Mouse (Mus musculus) c-Kit-positive CD71-positive TER-119-negative erythroid progenitor cells, embryonic 14.5 days (primary cell): ENCODE results near the gene Zfp185.
A peak's percentile ranks its signal among the peaks of the same experiment; 100 is the strongest.

Experiments
- DNase-seq: peaks from one replicate; pipeline ENCODE4 v3.0.0-alpha.2; 2013; ENCODE audit warnings: low read depth

Gene Zfp185

DNA sequence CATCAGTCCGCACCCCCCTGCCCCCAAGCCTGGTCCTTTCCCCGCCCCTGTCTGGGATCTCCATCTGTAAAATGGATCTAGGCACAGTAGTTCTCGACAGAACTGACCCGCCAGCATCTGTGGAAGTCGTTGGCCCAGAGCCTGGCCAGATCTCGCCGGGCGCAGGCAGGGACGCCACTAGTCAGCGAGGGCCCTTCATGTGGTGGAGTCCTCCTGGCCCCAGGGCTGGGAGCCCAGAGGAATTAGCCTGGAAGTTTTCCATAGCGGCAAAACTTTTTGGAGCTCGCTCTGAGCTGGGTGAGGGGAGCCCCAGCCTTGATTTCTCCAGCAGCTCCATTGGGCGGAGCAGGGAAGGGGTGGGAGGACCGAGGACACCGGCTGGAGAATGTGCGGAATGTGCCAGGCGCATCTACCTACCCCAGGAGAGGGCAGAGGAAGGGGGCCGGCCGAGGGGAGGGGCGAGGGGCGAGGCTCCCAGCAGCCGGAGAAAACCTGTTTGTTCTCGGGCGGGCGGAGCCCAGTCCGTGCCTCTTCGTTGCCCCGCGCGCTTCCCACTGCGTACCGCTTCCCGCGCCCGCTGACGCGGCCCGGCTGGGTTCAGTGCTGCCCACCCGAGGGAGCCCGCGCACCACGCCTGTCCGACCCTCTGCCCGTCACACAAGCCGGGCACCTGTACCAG lies at the start of gene Zfp185:
Gene Zfp185 (plus strand): TSS at position 499 of the 679 bp plus-strand sequence.
- no peak for DNase-seq

DNA sequence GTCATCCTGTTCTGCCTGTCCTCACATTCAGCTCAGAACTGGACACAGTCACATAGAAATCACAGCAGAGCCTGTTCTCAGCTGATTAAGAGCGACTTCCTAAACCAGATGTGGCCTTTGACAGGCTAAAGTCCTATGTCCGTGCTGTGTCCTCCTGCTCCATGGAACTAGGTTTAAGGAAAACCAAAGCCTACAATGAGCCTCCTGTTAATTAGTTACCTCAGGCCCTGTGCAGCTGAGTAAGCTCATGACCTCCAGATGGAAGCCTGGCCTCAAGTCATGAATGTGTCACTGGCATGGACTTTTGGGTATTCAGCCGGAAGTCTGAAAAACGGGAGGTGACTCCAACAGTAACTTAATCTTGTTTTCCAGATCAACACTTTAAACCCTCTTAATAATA lies 33.7 kb upstream of the Zfp185 start:
- DNase-seq: no peak

GRCm38 (mm10) chrX:72956486-72956885 lies 30.7 kb upstream of the Zfp185 start:
- DNase-seq: no peak

- DNase-seq: no peak
Observed at GRCm38 (mm10) chrX:72960431-72960830, 26.7 kb upstream of the Zfp185 start.

DNA sequence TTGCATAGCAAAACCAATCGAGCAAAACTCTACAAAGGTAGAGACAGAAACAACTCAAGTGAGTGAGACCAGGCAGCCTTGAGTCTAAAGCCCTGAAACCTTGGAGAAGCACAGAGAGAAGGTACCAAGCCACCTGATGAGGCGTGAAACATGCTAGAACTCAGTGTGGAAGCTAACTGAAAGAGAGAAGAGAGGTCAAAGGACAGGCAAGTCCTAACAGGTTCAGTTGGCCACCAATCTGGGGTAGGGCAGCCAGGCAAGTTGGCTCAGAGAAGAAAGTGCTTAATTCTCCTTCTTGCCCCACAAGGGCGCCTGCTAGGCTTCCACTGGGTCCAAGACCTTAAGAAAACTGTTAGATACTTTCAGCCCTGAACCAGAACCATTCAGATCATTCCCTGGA lies 25.6 kb upstream of the Zfp185 start:
- no peak for DNase-seq

GRCm38 (mm10) chrX:72962743-72963142 lies 24.4 kb upstream of the Zfp185 start:
- DNase-seq: no peak

DNA sequence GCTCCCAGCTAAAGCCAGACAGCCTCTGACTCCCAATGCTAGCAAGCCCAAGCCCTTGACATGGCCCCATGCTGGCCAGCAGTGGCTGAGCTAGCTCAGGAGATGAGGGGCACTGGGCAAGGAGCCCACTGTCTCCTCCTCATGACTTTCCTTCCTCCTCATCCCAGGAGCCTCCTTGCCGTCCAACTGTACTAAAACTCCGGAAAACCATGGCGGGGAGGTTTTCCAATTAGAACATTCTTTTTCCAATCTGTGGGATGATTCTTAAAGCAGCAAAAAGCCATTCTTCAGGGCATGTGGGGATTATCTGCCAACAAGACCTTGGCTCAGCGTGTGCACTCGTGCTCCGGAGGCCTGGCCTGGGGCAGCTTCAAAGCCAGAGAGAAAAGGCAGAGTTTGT lies 4.3 kb upstream of the Zfp185 start:
- DNase-seq: no peak

DNA sequence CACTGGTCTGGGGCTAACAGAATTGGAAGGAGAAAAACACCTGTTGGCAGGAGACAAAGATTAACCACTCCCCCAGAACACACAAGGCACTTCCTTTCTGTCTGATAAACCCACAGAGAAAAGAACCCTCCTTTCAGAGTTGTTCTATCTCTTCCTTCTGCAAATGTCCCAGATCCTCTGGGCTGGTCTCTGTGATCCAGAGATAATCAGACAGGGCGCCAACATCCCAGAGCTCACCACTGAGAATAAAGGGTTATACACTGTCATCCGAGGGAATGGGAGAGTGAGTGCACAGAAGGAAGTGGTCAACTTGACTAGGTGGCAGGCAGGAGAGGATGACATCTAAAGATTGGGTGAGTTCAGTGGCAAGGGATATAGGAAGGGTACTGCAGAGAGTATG lies 1.5 kb upstream of the Zfp185 start:
- DNase-seq: no peak

DNA sequence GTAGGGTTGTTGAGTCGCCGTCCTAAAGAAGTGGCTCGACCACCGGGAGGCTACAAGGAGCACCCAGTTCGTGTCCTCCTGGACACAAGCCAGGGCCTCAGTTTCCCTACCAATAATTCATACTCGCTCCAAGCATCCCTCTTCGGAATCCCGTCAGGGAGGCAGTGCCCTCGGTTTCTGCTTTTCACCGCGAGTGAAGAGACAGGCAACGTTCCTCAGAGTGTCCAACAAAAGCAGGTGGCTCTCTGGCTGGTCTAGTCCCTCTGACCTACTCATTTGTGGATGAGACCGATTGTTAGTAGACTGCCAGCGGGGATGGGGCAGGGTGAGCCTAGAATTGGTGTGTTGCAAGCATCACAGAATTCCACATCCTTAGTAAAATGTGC lies 374 bp downstream of the Zfp185 start:
- no peak for DNase-seq

- no peak for DNase-seq
Observed at GRCm38 (mm10) chrX:72988431-72988830, 1.3 kb downstream of the Zfp185 start.

GRCm38 (mm10) chrX:72990581-72990980 lies 3.4 kb downstream of the Zfp185 start:
- no peak for DNase-seq

GRCm38 (mm10) chrX:72992291-72992919 lies 5.3 kb downstream of the Zfp185 start:
- no peak for DNase-seq

DNA sequence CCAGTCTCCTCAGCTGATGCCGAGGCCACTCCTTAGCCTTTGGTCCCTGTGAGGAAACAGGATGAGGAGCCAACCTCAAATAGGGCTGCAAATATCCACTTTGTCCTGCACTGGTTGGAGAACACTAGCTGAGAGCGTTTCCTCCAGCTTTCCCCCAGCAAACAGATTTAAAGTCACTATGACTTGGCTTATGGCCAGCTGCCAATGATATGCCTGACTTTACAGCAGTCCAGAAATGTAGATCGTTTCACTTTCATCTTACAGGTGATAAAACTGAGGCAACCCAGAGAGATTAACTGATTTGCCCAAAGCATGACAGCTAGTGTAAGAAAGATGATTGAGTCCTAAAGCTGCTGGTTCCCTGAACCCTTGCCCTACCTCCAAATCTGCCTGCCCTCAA lies 8.4 kb downstream of the Zfp185 start:
- DNase-seq: no peak

DNA sequence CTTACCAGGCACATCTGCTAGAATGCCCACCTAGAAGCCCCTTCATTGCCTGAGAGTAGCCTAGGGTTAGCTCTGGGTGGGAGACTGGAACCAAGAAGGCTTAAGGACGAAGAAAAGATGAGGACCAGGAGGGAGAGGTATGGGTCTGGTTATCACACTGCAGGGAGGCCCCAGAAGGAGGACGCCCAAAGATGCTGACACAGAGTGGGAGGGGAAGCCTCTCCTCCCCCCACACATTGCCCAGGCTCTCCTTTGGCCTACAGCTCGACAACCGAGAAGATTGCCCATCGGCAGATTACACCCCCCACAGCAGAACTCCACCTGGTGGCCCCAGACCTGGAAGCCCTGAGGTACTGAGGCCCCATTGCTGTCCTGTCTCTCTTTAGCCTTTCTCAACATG lies 16.0 kb downstream of the Zfp185 start:
- DNase-seq: no peak

DNA sequence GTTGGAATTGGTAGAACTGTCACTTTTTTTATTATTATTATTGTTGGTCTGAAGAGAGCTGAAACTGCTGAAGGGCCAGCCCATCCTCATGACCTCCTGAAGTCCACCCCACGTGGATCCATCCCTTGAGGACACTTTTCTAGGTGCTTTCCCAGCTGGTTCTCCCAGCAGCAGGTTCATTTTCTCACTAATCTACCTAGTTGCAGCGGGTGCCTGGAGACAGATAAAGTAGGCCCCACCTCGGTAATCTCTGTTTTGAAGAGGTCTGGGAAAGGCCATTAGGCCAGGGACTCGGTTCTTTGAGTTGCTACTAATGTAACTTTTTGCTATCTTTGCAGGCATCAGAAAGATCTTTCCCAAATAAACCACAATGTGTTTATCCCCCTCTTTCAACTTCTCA lies 18.5 kb downstream of the Zfp185 start:
- peak; percentile 56 for DNase-seq

GRCm38 (mm10) chrX:73007597-73008479 lies 20.7 kb downstream of the Zfp185 start:
- peak; percentile 78 for DNase-seq

DNA sequence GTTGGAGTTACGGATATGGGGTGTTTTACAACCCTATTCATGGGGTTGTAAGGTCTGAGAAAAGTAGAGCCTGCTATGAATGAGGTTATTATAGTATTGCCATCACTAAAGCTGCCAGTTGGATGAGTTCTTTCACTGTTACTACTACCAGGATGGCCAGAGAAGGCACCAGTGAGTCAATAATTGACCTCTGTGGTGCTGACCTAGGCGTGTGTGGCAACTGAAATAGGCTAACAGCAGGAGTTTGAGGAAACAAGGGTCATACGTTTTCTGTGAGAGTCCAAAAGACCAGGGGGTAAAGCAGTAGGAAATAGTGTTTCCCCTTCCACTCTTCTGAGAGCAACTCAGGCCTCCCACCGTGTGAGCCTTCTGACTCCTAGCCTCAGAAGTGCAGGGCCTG lies 25.7 kb downstream of the Zfp185 start:
- DNase-seq: no peak

DNA sequence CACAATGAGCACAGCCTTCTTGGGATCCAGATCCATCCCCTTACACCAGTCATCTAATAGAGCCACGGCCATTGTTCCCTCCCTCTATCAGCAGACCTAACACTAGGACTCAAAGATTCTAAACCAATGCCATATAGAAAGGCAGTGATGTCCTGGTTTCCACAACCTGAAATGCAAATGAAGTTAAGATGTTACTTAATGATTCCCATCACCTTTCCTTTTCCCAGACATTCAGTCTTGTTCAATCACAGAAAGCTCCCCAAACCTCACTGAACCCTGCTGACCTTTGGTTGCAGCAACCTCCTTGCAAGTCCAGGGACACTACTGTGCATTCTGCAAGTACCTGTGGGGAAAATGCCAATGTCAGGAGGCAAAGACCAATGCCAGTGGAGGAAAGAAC lies 49.9 kb downstream of the Zfp185 start, which contains the start of gene Pnma5:
Gene Pnma5 (minus strand): TSS at position 101 of the 400 bp plus-strand sequence.
- no peak for DNase-seq

DNA sequence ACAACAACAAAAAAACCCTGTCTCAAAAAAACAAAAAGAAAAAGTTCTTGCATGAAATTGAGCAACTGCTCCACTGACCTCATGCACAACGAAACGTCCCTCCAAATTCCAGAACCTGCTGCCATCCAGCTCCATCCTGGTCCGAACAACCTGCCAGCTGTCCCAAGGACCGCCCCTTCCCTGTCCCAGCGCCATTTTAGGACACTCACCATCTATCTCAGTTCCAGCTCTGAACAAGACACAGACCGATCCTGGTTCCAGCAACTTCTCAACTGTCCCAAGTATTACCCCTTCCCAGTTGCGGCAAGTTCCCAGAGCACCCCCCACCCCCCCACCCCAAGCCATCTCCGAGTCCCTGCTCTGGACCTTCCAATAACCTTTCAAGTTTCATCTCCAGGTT lies 51.7 kb downstream of the Zfp185 start:
- no peak for DNase-seq

GRCm38 (mm10) chrX:73039666-73040065 lies 52.5 kb downstream of the Zfp185 start:
- DNase-seq: no peak

GRCm38 (mm10) chrX:73053860-73054563 lies 66.9 kb downstream of the Zfp185 start:
- peak; percentile 71 for DNase-seq

DNA sequence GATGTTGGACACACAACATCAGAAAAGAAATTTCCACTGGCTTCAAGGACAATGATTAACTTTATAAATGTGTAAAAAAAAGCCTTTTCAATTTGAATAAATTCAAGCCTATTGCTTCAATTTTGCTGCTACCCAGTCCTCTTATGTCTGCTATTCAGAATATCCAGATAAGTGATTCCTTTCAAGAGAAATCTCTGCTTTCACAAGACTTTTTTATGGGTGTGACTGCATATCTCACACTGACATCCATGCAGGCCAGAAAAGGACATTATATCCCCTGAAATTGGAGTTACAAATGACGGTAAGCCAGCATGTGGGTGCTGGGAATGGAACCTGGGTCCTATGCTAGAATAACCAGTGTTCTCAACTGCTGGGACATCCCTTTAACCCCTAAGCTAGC lies 74.4 kb downstream of the Zfp185 start:
- DNase-seq: no peak
